Mouse (Mus musculus) hindbrain, embryonic 12.5 days (tissue): ENCODE data around the gene Rtn4. TPM values are rescaled to one million over a fixed set of nuclear protein-coding genes. Genes with fewer than 3 reads are reported as not detected.

Experiments
- polyA plus RNA-seq: library from polyadenylated mRNA; unstranded; fragments of >200 nt; fragmentation: Nextera tagmentation; extraction: Ambion mirVana; gene quantifications from 2 replicates; pipeline ENCODE4 v1.2.1, GENCODE M21; 2016

The Rtn4 gene
- polyA plus RNA-seq, 1 experiment from 2014 or later, result 117 TPM

Other genes starting within 250 kb of the Rtn4 start
- gene Prorsd1, start 177.9 kb upstream of the Rtn4 start, polyA plus RNA-seq, result 19.0 and 19.6 TPM in 2 replicates
- 54.7 and 54.8 TPM in 2 replicates for gene Mtif2, start 166.5 kb upstream of the Rtn4 start, polyA plus RNA-seq
- 0.29 TPM in 1 of 2 replicates, not detected in the other for gene Clhc1, start 145.0 kb upstream of the Rtn4 start, polyA plus RNA-seq
- 662 and 771 TPM in 2 replicates for gene Rps27a, start 144.8 kb upstream of the Rtn4 start, polyA plus RNA-seq
- 0.07 and 0.39 TPM in 2 replicates for gene 4931440F15Rik, start 132.7 kb downstream of the Rtn4 start, polyA plus RNA-seq